Mouse (Mus musculus) lung, embryonic 15.5 days (tissue): ENCODE measurements around the gene Clgn. TPM values are rescaled to one million over a fixed set of nuclear protein-coding genes. Genes with fewer than 3 reads are reported as not detected.

Experiments used
- ATAC-seq: fragments of 200-750 bp; cut with Nextera tagmentation; 2 replicates; pipeline ENCODE4 v1.8.0; 2017; ENCODE audit warnings: moderate number of reproducible peaks, borderline replicate concordance; ENCODE audit not compliant: low FRiP score, low TSS enrichment; ENCODE audit errors: extremely low read depth
- H3K27ac ChIP-seq: fragments of 300-500 bp; sonication (generic); 2 replicates; pipeline ENCODE4 v1.5.1; 2015; ENCODE audit warnings: moderate library complexity, mild to moderate bottlenecking, inconsistent platforms
- H3K27me3 ChIP-seq: fragments of 300-500 bp; sonication (generic); 2 replicates; pipeline ENCODE4 v1.6.1; 2015; ENCODE audit warnings: inconsistent platforms
- H3K36me3 ChIP-seq: fragments of 300-500 bp; sonication (generic); 2 replicates; pipeline ENCODE4 v1.6.1; 2015; ENCODE audit warnings: inconsistent platforms
- H3K4me1 ChIP-seq: fragments of 300-500 bp; sonication (generic); 2 replicates; pipeline ENCODE4 v1.6.1; 2015; ENCODE audit warnings: inconsistent platforms
- H3K4me2 ChIP-seq: fragments of 300-500 bp; sonication (generic); 2 replicates; pipeline ENCODE4 v1.6.1; 2015; ENCODE audit warnings: inconsistent platforms, mild to moderate bottlenecking, moderate library complexity
- H3K4me3 ChIP-seq: fragments of 300-500 bp; sonication (generic); 2 replicates; pipeline ENCODE4 v1.5.1; 2015; ENCODE audit warnings: mild to moderate bottlenecking, inconsistent platforms
- H3K9ac ChIP-seq: fragments of 300-500 bp; sonication (generic); 2 replicates; pipeline ENCODE4 v1.6.1; 2015; ENCODE audit warnings: inconsistent platforms
- H3K9me3 ChIP-seq: fragments of 300-500 bp; sonication (generic); 2 replicates; pipeline ENCODE4 v1.6.1; 2016; ENCODE audit warnings: inconsistent platforms
- WGBS: fragments of 180-500 bp; shearing (Covaris S2); methylation state at CpG from one replicate; pipeline ENCODE4 v1.1.7; 2015; 5-methylcytosine and 5-hydroxymethylcytosine counted together
- polyA plus RNA-seq: library from polyadenylated mRNA; unstranded; fragments of >200 nt; fragmentation: Nextera tagmentation; extraction: Ambion mirVana; gene quantifications from 2 replicates; pipeline ENCODE4 v1.2.1, GENCODE M21; 2015

Gene Clgn
- polyA plus RNA-seq, 1 experiment from 2014 or later: 0.19 TPM

DNA sequence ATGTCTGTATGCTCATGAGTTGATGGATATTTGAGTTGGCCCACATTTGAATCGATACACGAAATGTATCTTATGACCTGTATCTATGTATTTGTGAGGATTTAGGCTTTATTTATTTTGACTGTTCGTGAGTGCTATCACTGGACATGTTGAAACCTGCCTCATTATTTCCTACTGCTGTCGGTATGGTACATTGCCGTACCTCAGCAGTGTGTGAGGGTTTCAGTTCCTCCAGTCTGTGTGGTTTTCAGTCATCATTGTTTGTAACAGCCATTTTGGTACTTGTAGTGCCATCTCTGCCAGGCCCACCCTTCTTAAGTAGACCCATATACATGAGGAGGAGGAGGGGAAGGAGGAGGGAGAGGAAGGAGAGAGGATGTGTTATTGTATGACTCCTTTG is 4.7 kb downstream of the Clgn start:
- Histone ChIP-seq H3K4me1 (peaks cover 7% of the 10 kb centered on the region; the same call in 1 of the 2 replicates), H3K36me3 (no peaks in the 10 kb centered on the region), H3K9ac (no peak overlapping the region), H3K4me3 (no peak overlapping the region), H3K27me3 (peaks cover 19% of the 10 kb centered on the region), H3K4me2 (no peak overlapping the region), H3K9me3 (0 out of 2 replicates have a peak, but pooled peaks cover 3% of the 10 kb centered on the region), H3K27ac (no peak overlapping the region)
- no peak for ATAC-seq
- WGBS: 81% methylated on average over 5 of the region's 5 CpGs

DNA sequence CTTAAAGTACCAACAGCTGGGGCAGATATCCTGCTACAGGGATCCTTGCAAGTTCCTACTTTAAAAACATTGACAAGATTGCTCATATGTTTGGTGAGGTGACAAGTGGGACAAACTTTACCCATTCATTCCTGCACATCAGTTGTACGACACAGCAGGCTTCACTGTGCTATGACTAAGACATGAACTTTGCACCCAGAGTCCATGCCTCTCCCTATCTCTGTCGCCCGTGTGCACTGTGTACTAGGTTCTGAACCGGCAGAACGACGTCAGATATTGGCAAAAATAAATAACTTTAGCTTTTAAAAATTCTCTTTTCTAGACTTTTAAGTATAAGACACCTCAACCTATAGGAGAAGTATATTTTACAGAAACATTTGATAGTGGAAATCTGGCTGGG is 7.0 kb downstream of the Clgn start:
- Histone ChIP-seq H3K4me1 (no peaks in the 10 kb centered on the region), H3K4me2 (no peak overlapping the region), H3K9me3 (0 out of 2 replicates have a peak, but pooled peaks cover 3% of the 10 kb centered on the region), H3K27me3 (no peaks in the 10 kb centered on the region), H3K4me3 (no peak overlapping the region), H3K9ac (no peak overlapping the region), H3K36me3 (no peaks in the 10 kb centered on the region), H3K27ac (no peak overlapping the region)
- 73% methylated on average over 6 of the region's 6 CpGs for WGBS
- no peak for ATAC-seq

GRCm38 (mm10) chr8:83397726-83398125 is 8.1 kb downstream of the Clgn start:
- Histone ChIP-seq H3K27ac (no peak overlapping the region), H3K4me1 (no peaks in the 10 kb centered on the region), H3K36me3 (no peaks in the 10 kb centered on the region), H3K9ac (no peak overlapping the region), H3K4me2 (no peak overlapping the region), H3K9me3 (0 out of 2 replicates have a peak, but pooled peaks cover 3% of the 10 kb centered on the region), H3K27me3 (no peaks in the 10 kb centered on the region), H3K4me3 (no peak overlapping the region)
- ATAC-seq: no peak
- WGBS: 71% methylated on average over 4 of the region's 4 CpGs

DNA sequence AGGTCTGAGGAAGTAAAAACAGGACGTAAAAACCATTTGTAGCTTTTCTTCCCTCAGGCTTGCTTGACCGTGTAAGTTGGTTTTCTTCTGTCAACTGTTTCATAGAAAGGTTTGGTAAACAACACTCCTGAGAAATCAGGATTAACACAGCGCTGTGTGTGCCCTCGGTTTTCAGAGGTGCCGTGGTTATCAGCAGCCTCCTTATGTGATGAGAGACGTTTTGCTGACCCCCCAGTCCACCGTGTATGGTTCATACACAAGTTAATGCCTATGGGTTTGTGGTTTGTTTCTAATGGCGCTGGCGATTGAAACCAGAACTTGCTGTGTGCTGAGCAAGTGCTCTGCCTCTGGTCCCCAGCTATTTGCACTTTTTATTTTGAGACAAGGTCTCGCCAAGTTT is 15.9 kb downstream of the Clgn start:
- 49% methylated on average over 10 of the region's 10 CpGs for WGBS
- no peak overlapping the region for H3K4me2 ChIP-seq
- no peak for ATAC-seq
- H3K4me3 ChIP-seq: no peak overlapping the region
- no peaks in the 10 kb centered on the region for H3K9me3 ChIP-seq
- H3K9ac ChIP-seq: no peak overlapping the region
- no peak overlapping the region for H3K27ac ChIP-seq
- H3K27me3 ChIP-seq: no peaks in the 10 kb centered on the region
- no peaks in the 10 kb centered on the region for H3K36me3 ChIP-seq
- no peaks in the 10 kb centered on the region for H3K4me1 ChIP-seq

DNA sequence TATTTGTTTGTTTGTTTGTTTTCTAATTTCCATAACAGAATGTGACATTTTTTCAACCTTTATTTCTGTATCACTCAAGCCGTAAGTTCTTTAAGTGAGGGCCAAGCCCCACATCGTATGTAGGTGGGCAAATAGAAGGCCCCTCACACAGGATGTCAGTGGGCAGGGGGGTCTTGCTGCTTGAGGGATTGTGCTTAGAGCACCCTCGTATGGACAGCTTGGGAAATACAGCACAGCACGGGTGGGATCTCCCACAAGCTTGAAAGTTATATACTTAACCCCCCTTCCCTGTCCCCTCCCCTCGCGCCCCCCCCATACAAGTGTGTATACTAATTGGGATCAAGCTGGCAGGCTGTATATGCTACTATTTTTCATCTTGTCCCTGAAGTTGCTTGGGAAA is 17.2 kb downstream of the Clgn start:
- H3K27me3 ChIP-seq: no peaks in the 10 kb centered on the region
- no peaks in the 10 kb centered on the region for H3K9me3 ChIP-seq
- no peak overlapping the region for H3K27ac ChIP-seq
- no peak for ATAC-seq
- H3K36me3 ChIP-seq: no peaks in the 10 kb centered on the region
- 33% methylated on average over 6 of the region's 6 CpGs for WGBS
- no peak overlapping the region for H3K4me3 ChIP-seq
- H3K4me2 ChIP-seq: no peak overlapping the region
- no peak overlapping the region for H3K9ac ChIP-seq
- H3K4me1 ChIP-seq: no peaks in the 10 kb centered on the region

DNA sequence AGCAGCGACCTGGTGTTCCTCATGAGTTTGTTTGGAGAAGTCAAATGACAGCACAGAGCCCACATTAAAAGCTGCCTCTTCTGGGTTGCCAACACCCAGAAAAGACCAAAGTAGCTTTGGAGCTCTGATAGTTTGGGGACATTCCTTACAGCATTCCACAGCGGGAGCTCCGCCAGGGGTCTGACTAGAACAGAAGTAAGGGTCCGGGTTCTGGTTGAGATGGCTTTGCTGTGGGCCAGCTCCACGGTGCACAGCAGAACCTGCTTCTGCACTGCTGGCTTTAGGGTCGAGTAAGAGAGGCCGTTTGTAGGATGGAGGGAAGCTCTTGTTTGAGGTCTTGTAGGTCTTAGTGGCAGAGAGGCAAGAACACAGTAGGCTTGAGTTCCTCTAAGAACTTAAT is 18.8 kb downstream of the Clgn start:
- no peak for ATAC-seq
- no peak overlapping the region for H3K27ac ChIP-seq
- H3K4me3 ChIP-seq: no peak overlapping the region
- 69% methylated on average over 7 of the region's 7 CpGs for WGBS
- H3K27me3 ChIP-seq: no peaks in the 10 kb centered on the region
- H3K36me3 ChIP-seq: no peaks in the 10 kb centered on the region
- no peaks in the 10 kb centered on the region for H3K4me1 ChIP-seq
- H3K4me2 ChIP-seq: no peak overlapping the region
- H3K9me3 ChIP-seq: no peaks in the 10 kb centered on the region
- no peak overlapping the region for H3K9ac ChIP-seq

DNA sequence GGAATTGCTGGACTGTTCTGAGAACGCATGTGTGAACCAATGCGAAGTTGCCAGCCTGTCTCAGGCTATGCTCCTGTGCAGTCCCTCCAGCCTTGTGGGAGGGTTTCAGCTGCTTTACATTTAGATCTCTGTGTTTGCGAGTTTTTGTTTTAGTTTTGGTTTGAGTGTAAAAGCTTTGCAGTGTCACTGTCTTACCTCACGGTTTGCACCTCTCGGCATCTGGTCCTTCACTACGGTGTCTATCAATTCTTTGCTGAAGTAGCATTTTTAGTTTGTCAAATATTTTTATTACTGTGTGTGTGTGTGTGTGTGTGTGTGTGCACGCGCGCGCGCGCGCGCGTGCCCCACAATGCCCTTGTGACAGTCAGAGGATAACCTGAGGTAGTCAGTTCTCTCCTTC is 27.2 kb downstream of the Clgn start:
- Histone ChIP-seq H3K27me3 (no peaks in the 10 kb centered on the region), H3K36me3 (no peaks in the 10 kb centered on the region), H3K4me1 (peaks cover 13% of the 10 kb centered on the region; the same call in 1 of the 2 replicates), H3K4me2 (no peak overlapping the region), H3K27ac (no peak overlapping the region), H3K9me3 (no peaks in the 10 kb centered on the region), H3K4me3 (no peak overlapping the region), H3K9ac (no peak overlapping the region)
- no peak for ATAC-seq
- 96% methylated on average over 15 of the region's 15 CpGs for WGBS

GRCm38 (mm10) chr8:83417970-83418369 is 28.3 kb downstream of the Clgn start:
- H3K4me2 ChIP-seq: no peak overlapping the region
- H3K27ac ChIP-seq: peak overlapping the region; percentile 80
- no peaks in the 10 kb centered on the region for H3K9me3 ChIP-seq
- no peak for ATAC-seq
- peaks cover 14% of the 10 kb centered on the region; the same call in 1 of the 2 replicates for H3K4me1 ChIP-seq
- no peaks in the 10 kb centered on the region for H3K27me3 ChIP-seq
- H3K4me3 ChIP-seq: no peak overlapping the region
- 57% methylated on average over 6 of the region's 6 CpGs for WGBS
- H3K36me3 ChIP-seq: no peaks in the 10 kb centered on the region
- H3K9ac ChIP-seq: no peak overlapping the region

DNA sequence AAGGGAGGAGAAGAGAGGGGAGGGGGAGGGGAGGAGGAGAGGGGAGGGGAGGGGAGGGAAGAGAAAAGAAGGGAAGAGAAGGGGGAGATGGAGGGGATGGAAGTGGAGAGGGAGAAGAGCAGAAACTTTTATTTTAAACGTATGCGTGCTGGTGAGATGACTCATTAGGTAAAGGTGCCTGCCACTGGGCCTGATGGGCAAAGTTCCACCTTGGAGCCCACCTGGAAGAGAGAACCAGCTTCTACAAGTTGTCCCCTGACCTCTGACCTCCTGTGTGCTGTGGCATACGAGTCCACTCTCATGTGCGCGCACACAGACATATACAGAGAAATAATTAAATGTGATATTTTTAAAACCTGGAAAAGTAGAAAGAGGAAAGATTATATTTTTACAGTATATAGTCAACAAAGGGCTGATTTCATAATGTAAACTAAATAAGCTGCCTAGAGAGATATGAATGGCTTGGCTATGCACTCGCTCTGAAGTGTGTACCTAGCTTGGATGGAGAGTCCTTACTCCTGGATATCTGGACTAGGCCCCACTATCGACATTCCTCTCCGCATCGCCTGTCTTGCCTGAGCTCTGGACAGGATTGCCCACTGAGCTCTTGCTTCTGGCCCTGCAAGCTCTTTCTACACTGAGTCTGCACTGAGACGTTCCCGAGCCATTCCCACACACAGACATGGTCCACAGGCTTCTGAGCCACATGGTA is 29.3 kb downstream of the Clgn start:
- no peak overlapping the region for H3K9ac ChIP-seq
- H3K36me3 ChIP-seq: no peaks in the 10 kb centered on the region
- peak overlapping the region; percentile 80 for H3K27ac ChIP-seq
- H3K4me2 ChIP-seq: no peak overlapping the region
- 58% methylated on average over 11 of the region's 11 CpGs for WGBS
- H3K27me3 ChIP-seq: no peaks in the 10 kb centered on the region
- no peaks in the 10 kb centered on the region for H3K9me3 ChIP-seq
- H3K4me1 ChIP-seq: peaks cover 16% of the 10 kb centered on the region; the same call in 1 of the 2 replicates
- peak; percentile 89; the same call in 1 of the 2 replicates for ATAC-seq
- H3K4me3 ChIP-seq: no peak overlapping the region

DNA sequence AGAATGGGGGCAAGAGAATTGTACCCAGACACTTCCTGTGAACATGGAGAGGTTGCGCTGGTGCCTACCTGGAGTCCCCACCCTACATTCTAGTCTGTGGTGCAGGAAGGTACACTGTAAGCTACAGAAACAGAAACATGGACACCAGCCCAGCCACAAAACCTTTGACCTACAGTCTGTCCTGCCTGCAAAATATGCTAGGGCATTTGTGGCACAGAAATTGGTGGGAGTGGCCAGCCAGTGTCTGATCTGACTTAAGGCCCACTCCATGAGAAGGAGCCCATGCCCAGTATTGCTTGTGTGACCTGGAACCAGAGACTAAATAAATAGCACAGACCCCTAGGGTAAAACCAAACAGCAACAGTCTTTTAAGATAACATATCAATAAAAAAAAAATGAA is 31.7 kb downstream of the Clgn start:
- H3K27me3 ChIP-seq: no peaks in the 10 kb centered on the region

DNA sequence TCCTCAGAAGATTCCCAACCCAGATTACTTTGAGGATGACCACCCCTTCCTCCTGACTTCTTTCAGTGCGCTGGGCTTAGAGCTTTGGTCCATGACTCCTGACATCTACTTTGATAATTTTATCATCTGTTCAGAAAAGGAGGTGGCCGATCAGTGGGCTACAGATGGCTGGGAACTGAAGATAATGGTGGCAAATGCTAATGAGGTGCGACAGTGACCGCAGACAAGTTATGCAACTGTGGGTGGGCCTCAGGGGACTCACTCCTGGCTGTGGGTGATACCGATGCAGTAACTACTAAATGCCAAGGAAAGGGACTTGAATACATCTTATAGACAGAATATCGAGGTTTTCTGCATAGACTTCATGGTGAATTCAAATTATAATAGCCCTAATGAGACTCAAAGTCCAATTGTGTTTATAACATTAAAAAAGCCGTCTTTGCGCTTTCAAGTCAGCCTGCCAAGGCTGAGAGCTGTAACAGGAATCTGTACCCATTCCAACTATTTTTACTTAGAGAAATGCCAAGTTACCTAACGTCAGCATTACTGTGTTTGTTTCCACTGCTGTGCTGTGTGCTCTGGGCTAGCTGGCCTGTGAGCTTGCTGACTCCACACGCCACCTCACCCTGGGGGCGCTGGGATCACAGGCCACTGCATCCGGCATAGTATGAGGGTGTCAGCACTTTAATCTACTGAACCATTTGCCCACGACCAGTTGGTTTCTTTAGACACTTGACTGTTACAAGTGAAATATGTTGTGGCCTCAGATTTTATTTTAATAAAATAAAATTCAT is 33.6 kb downstream of the Clgn start:
- ATAC-seq: no peak

More for the DNA sequence above, 31.7 kb downstream of the Clgn start:
- Histone ChIP-seq H3K36me3 (no peaks in the 10 kb centered on the region), H3K9ac (no peak overlapping the region), H3K4me2 (no peak overlapping the region), H3K9me3 (no peaks in the 10 kb centered on the region), H3K4me3 (no peak overlapping the region), H3K27ac (no peak overlapping the region), H3K4me1 (peaks cover 19% of the 10 kb centered on the region; the same call in 1 of the 2 replicates)
- WGBS: 86% methylated on average over 1 of the region's 1 CpGs
- no peak for ATAC-seq

GRCm38 (mm10) chr8:83425202-83425601 is 35.5 kb downstream of the Clgn start:
- no peak overlapping the region for H3K4me2 ChIP-seq
- H3K4me1 ChIP-seq: peaks cover 20% of the 10 kb centered on the region
- no peak overlapping the region for H3K4me3 ChIP-seq
- H3K27me3 ChIP-seq: no peaks in the 10 kb centered on the region
- WGBS: 86% methylated on average over 6 of the region's 6 CpGs
- no peaks in the 10 kb centered on the region for H3K36me3 ChIP-seq
- H3K9ac ChIP-seq: no peak overlapping the region
- ATAC-seq: no peak
- no peak overlapping the region for H3K27ac ChIP-seq
- no peaks in the 10 kb centered on the region for H3K9me3 ChIP-seq

More for the DNA sequence above, 33.6 kb downstream of the Clgn start:
- Histone ChIP-seq H3K4me3 (no peak overlapping the region), H3K27me3 (no peaks in the 10 kb centered on the region), H3K4me2 (no peak overlapping the region), H3K9me3 (no peaks in the 10 kb centered on the region), H3K36me3 (no peaks in the 10 kb centered on the region), H3K4me1 (peaks cover 23% of the 10 kb centered on the region), H3K27ac (no peak overlapping the region), H3K9ac (no peak overlapping the region)
- WGBS: 55% methylated on average over 13 of the region's 13 CpGs
